Mouse (Mus musculus): ENCODE measurements around the gene Olfr288. TPM values are rescaled to one million over a fixed set of nuclear protein-coding genes. Genes with fewer than 3 reads are reported as not detected.

Gene Olfr288
- polyA plus RNA-seq, 1 experiment from 2014 or later = not detected

GRCm38 (mm10) chr15:98166963-98167644 lies 28.2 kb downstream of the Olfr288 start, which contains the start of gene Ccdc184:
Gene Ccdc184 (plus strand): TSS chr15:98167158.
- WGBS = 3% methylated on average over 16 of the region's 18 CpGs

DNA sequence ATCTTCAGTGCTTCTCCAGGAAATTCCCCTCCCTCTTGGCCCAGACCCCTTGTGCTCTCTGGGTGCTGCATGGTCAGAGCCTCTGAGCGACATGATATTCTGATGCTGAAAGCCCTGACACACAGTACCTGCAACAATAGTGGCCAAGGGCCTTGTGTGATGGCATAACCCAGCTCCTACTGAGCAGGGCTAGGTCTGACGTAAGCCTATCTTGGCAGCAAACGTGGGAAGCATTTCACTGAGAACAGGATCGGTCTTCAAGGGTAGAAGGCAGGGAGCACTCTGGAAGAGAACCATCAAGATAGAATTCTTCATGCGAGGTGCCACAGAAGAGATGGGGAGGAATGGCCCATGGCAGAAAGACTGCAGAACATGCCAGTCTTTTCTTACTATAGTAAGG lies 29.8 kb downstream of the Olfr288 start, which contains the start of gene Asb8:
Asb8 (minus strand) TSS at position 101 of the 400 bp plus-strand sequence.
- Histone ChIP-seq H3K4me3 (replicated peaks) (no peak within 1 kb of the TSS), H3K27ac (replicated peaks) (no peak within 1 kb of the TSS), H3K4me2 (replicated peaks) (no peak within 1 kb of the TSS), H3K9ac (no peak within 1 kb of the TSS), H3K27me3 (peaks cover 52% of the 10 kb centered on the region), H3K36me3 (no peaks in the 10 kb centered on the region), H3K9me3 (replicated peaks) (no peaks in the 10 kb centered on the region), H3K4me1 (peaks cover 10% of the 10 kb centered on the region)
- no peak for ATAC-seq (ENCODE audit: insufficient number of reproducible peaks, low FRiP score, low TSS enrichment, low read depth)
- WGBS = 82% methylated on average over 5 of the region's 5 CpGs

More at GRCm38 (mm10) chr15:98166963-98167644, 28.2 kb downstream of the Olfr288 start, which contains the start of gene Ccdc184:
- no peak within 1 kb of the TSS for H3K9ac ChIP-seq
- H3K36me3 ChIP-seq = no peaks in the 10 kb centered on the region
- H3K9me3 ChIP-seq (replicated peaks) = no peaks in the 10 kb centered on the region
- peaks cover 10% of the 10 kb centered on the region for H3K4me1 ChIP-seq
- peaks cover 67% of the 10 kb centered on the region for H3K27me3 ChIP-seq
- no peak within 1 kb of the TSS for H3K27ac ChIP-seq (replicated peaks)
- peak within 1 kb of the TSS; percentile 43 for H3K4me3 ChIP-seq (replicated peaks)
- 0 out of 2 replicates have a peak, but pooled peaks have one; percentile 3 for ATAC-seq (ENCODE audit: insufficient number of reproducible peaks, low FRiP score, low TSS enrichment, low read depth)
- H3K4me2 ChIP-seq (replicated peaks) = peak within 1 kb of the TSS; percentile 79

GRCm38 (mm10) chr15:98162561-98162960 lies 32.8 kb downstream of the Olfr288 start:
- H3K9ac ChIP-seq = no peak overlapping the region
- 81% methylated on average over 4 of the region's 4 CpGs for WGBS
- H3K36me3 ChIP-seq = no peaks in the 10 kb centered on the region
- peaks cover 22% of the 10 kb centered on the region for H3K27me3 ChIP-seq
- no peaks in the 10 kb centered on the region for H3K9me3 ChIP-seq (replicated peaks)
- ATAC-seq (ENCODE audit: insufficient number of reproducible peaks, low FRiP score, low TSS enrichment, low read depth) = no peak
- H3K27ac ChIP-seq (replicated peaks) = no peak overlapping the region
- no peak overlapping the region for H3K4me3 ChIP-seq (replicated peaks)
- H3K4me1 ChIP-seq = peaks cover 4% of the 10 kb centered on the region; the same call in 1 of the 2 replicates
- H3K4me2 ChIP-seq (replicated peaks) = no peak overlapping the region

DNA sequence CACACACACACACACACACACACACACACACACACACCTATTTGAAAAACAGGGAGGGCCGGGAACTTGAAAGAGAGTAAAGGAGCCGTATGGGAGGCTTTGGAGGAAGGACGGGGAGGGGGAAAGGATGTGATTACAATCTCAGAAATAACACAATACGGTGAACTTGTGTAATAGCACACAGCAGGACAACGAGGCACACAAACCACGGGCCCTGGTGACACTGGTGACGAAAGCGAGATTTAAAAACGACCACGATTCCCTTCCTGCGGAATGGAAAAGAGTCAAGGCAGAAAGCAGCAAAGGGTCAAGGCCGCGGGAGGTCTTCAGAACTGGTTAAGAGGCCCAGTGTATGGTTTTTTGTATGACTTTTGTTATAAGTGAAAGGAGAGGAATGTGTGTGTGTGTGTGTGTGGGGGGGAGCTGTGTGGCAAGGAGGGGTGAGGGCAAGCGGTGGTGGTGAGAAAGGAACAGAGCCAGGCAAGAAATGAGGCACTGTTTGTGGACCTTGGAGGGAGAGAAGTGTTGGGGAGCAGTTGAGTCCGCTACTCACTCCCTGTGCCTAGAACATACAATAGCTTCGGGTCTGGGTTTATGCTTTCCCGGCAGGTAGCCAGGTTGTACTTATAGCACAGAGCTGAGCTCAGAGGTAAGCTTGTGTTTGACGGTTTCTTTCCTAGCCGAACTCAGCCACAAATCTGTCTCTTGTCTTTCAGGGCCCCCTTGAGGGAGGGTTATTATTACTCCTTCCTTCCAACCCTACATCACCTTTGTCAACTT lies 34.1 kb downstream of the Olfr288 start:
- H3K27ac ChIP-seq (replicated peaks) = no peak overlapping the region
- no peak for ATAC-seq (ENCODE audit: insufficient number of reproducible peaks, low FRiP score, low TSS enrichment, low read depth)
- peaks cover 9% of the 10 kb centered on the region for H3K27me3 ChIP-seq
- H3K9ac ChIP-seq = no peak overlapping the region
- WGBS = 66% methylated on average over 19 of the region's 19 CpGs
- no peak overlapping the region for H3K4me2 ChIP-seq (replicated peaks)
- no peak overlapping the region for H3K4me3 ChIP-seq (replicated peaks)
- no peaks in the 10 kb centered on the region for H3K4me1 ChIP-seq
- no peaks in the 10 kb centered on the region for H3K9me3 ChIP-seq (replicated peaks)
- no peaks in the 10 kb centered on the region for H3K36me3 ChIP-seq

- WGBS = 69% methylated on average over 1 of the region's 1 CpGs
- H3K9me3 ChIP-seq (replicated peaks) = no peaks in the 10 kb centered on the region
- no peaks in the 10 kb centered on the region for H3K27me3 ChIP-seq
- no peaks in the 10 kb centered on the region for H3K4me1 ChIP-seq
- H3K9ac ChIP-seq = no peak overlapping the region
- ATAC-seq (ENCODE audit: insufficient number of reproducible peaks, low FRiP score, low TSS enrichment, low read depth) = no peak
- no peak overlapping the region for H3K27ac ChIP-seq (replicated peaks)
- no peak overlapping the region for H3K4me3 ChIP-seq (replicated peaks)
- H3K36me3 ChIP-seq = no peaks in the 10 kb centered on the region
- H3K4me2 ChIP-seq (replicated peaks) = no peak overlapping the region
These were observed 38.1 kb downstream of the Olfr288 start for GRCm38 (mm10) chr15:98157253-98157652.

GRCm38 (mm10) chr15:98155944-98156343 lies 39.4 kb downstream of the Olfr288 start:
- H3K4me2 ChIP-seq (replicated peaks) = no peak overlapping the region
- H3K27me3 ChIP-seq = no peaks in the 10 kb centered on the region
- no peak overlapping the region for H3K9ac ChIP-seq
- 48% methylated on average over 4 of the region's 4 CpGs for WGBS
- H3K36me3 ChIP-seq = no peaks in the 10 kb centered on the region
- H3K4me1 ChIP-seq = no peaks in the 10 kb centered on the region
- no peak for ATAC-seq (ENCODE audit: insufficient number of reproducible peaks, low FRiP score, low TSS enrichment, low read depth)
- H3K27ac ChIP-seq (replicated peaks) = no peak overlapping the region
- no peaks in the 10 kb centered on the region for H3K9me3 ChIP-seq (replicated peaks)
- no peak overlapping the region for H3K4me3 ChIP-seq (replicated peaks)

GRCm38 (mm10) chr15:98155272-98155671 lies 40.1 kb downstream of the Olfr288 start:
- Histone ChIP-seq H3K4me2 (replicated peaks) (no peak overlapping the region), H3K27me3 (no peaks in the 10 kb centered on the region), H3K9me3 (replicated peaks) (no peaks in the 10 kb centered on the region), H3K4me1 (no peaks in the 10 kb centered on the region), H3K9ac (no peak overlapping the region), H3K4me3 (replicated peaks) (no peak overlapping the region), H3K36me3 (no peaks in the 10 kb centered on the region), H3K27ac (replicated peaks) (no peak overlapping the region)
- ATAC-seq (ENCODE audit: insufficient number of reproducible peaks, low FRiP score, low TSS enrichment, low read depth) = no peak
- 96% methylated on average over 5 of the region's 5 CpGs for whole genome bisulfite sequencing

DNA sequence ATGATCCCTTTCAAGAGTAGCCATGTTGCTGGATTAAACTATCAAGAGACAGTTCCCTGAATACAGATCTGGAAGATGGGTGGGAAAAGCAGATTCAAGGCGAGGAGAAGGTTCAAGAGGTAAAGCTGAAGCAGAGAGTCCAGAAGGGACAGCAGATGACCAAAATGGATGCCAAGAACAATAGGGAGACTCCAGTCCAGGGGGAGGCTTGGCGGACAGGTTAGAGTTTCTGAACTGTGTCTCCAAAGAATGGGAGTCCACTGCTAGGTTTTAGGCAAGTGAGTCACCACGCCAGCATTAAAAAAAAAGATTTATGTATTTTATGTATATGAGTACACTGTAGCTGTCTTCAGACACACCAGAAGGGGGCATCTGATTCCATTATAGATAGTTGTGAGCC lies 40.7 kb downstream of the Olfr288 start:
- no peaks in the 10 kb centered on the region for H3K4me1 ChIP-seq
- H3K36me3 ChIP-seq = no peaks in the 10 kb centered on the region
- H3K4me3 ChIP-seq (replicated peaks) = no peak overlapping the region
- H3K27ac ChIP-seq (replicated peaks) = no peak overlapping the region
- WGBS = 77% methylated on average over 3 of the region's 3 CpGs
- no peak overlapping the region for H3K4me2 ChIP-seq (replicated peaks)
- no peaks in the 10 kb centered on the region for H3K9me3 ChIP-seq (replicated peaks)
- H3K27me3 ChIP-seq = no peaks in the 10 kb centered on the region
- no peak for ATAC-seq (ENCODE audit: insufficient number of reproducible peaks, low FRiP score, low TSS enrichment, low read depth)
- H3K9ac ChIP-seq = no peak overlapping the region

DNA sequence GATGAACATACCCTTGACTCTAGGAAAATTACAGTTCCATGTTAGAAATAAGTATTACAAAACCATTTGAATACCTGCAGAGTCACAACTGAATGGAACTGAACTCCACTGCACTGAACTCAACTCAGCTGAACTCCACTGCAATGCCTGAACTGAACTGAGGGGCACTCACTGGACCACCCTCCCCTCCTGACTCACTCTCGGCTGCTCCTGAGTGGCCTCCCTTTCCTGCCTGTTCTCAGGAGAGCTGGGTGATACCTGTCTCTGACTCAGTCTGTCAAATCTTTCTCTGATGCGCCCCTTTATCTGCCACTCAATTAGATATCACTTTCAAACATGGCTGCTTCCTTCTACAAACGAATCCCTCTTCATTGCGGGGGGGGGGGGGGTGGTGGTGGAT lies 41.2 kb downstream of the Olfr288 start:
- H3K4me2 ChIP-seq (replicated peaks) = no peak overlapping the region
- H3K9ac ChIP-seq = no peak overlapping the region
- H3K36me3 ChIP-seq = no peaks in the 10 kb centered on the region
- H3K27ac ChIP-seq (replicated peaks) = no peak overlapping the region
- no peaks in the 10 kb centered on the region for H3K9me3 ChIP-seq (replicated peaks)
- ATAC-seq (ENCODE audit: insufficient number of reproducible peaks, low FRiP score, low TSS enrichment, low read depth) = no peak
- H3K4me1 ChIP-seq = no peaks in the 10 kb centered on the region
- H3K27me3 ChIP-seq = no peaks in the 10 kb centered on the region
- H3K4me3 ChIP-seq (replicated peaks) = no peak overlapping the region
- 59% methylated on average over 4 of the region's 4 CpGs for whole genome bisulfite sequencing

GRCm38 (mm10) chr15:98153625-98154024 lies 41.7 kb downstream of the Olfr288 start:
- H3K4me1 ChIP-seq = no peaks in the 10 kb centered on the region
- no peak overlapping the region for H3K4me3 ChIP-seq (replicated peaks)
- H3K27ac ChIP-seq (replicated peaks) = no peak overlapping the region
- no peaks in the 10 kb centered on the region for H3K27me3 ChIP-seq
- no peak overlapping the region for H3K9ac ChIP-seq
- H3K4me2 ChIP-seq (replicated peaks) = no peak overlapping the region
- ATAC-seq (ENCODE audit: insufficient number of reproducible peaks, low FRiP score, low TSS enrichment, low read depth) = no peak
- 29% methylated on average over 3 of the region's 3 CpGs for WGBS
- no peaks in the 10 kb centered on the region for H3K9me3 ChIP-seq (replicated peaks)
- no peaks in the 10 kb centered on the region for H3K36me3 ChIP-seq

- Histone ChIP-seq H3K36me3 (no peaks in the 10 kb centered on the region), H3K27ac (replicated peaks) (no peak overlapping the region), H3K27me3 (no peaks in the 10 kb centered on the region), H3K4me1 (no peaks in the 10 kb centered on the region), H3K4me3 (replicated peaks) (no peak overlapping the region), H3K9me3 (replicated peaks) (no peaks in the 10 kb centered on the region), H3K4me2 (replicated peaks) (no peak overlapping the region), H3K9ac (no peak overlapping the region)
- WGBS = 44% methylated on average over 7 of the region's 7 CpGs
- ATAC-seq (ENCODE audit: insufficient number of reproducible peaks, low FRiP score, low TSS enrichment, low read depth) = no peak
These were observed 42.4 kb downstream of the Olfr288 start for GRCm38 (mm10) chr15:98152916-98153315.

Data from embryonic facial prominence, embryonic 15.5 days (tissue).